ENCODE assay signal across 15 mouse cellular contexts in genomic region chr3:89686031-89686430, GRCm38 (mm10).
"Had no signal": no experiment of that assay in that cellular context is flagged by ENCODE, and none has a peak within 500 bp of the region (broad histone marks: within the 10 kb centered on the region; RNA-seq: fewer than 3 reads in every experiment).

No protein-coding gene starts in this region.

- H3K4me2 ChIP-seq: limb, embryonic 12.5 days; liver, embryonic 13.5 days; lung, embryonic 15.5 days; midbrain, embryonic 12.5 days; stomach, embryonic 15.5 days had no signal

- ATAC-seq: liver, postnatal 0 days; midbrain, embryonic 16.5 days had no signal

- H3K36me3 ChIP-seq: limb, embryonic 12.5 days; liver, embryonic 13.5 days; lung, embryonic 15.5 days; midbrain, embryonic 12.5 days; stomach, embryonic 15.5 days had no signal

- H3K27ac ChIP-seq: limb, embryonic 12.5 days; liver, embryonic 13.5 days; lung, embryonic 15.5 days; macrophage; midbrain, embryonic 12.5 days; stomach, embryonic 15.5 days had no signal

- H3K9me3 ChIP-seq: limb, embryonic 12.5 days; liver, embryonic 13.5 days; lung, embryonic 15.5 days; midbrain, embryonic 12.5 days; stomach, embryonic 15.5 days had no signal

- H3K9ac ChIP-seq: limb, embryonic 12.5 days; liver, embryonic 13.5 days; liver, postnatal 0 days; lung, embryonic 15.5 days; midbrain, embryonic 12.5 days; stomach, embryonic 15.5 days had no signal

- H3K27me3 ChIP-seq: midbrain, embryonic 12.5 days; stomach, embryonic 15.5 days had no signal

- H3K4me1 ChIP-seq: limb, embryonic 12.5 days; liver, embryonic 13.5 days; stomach, embryonic 15.5 days had no signal

- H3K4me3 ChIP-seq: limb, embryonic 12.5 days; liver, embryonic 13.5 days; lung, embryonic 15.5 days; megakaryocyte, embryonic 14.5 days; midbrain, embryonic 12.5 days; stomach, embryonic 15.5 days had no signal

- DNase-seq: kidney, postnatal 25 days; layer of hippocampus, postnatal 36 days; liver; liver, embryonic 13.5 days; liver, postnatal 0 days; lung, postnatal 14 days; right cerebral cortex, postnatal 14 days; thymus, postnatal 4 days had no signal
